Mouse (Mus musculus): ENCODE measurements around the gene Ar. TPM values are rescaled to one million over a fixed set of nuclear protein-coding genes. Genes with fewer than 3 reads are reported as not detected.

Gene Ar
- polyA plus RNA-seq, 2 experiments = 0.34 to 1.1 TPM

- Histone ChIP-seq H3K9ac (ENCODE audit: low read depth, low read length, severe bottlenecking) (no peak overlapping the region), H3K36me3 (ENCODE audit: control insufficient read depth, insufficient read depth, low read length) (no peaks in the 10 kb centered on the region), H3K9me3 (ENCODE audit: control insufficient read depth, low read length) (no peaks in the 10 kb centered on the region), H3K4me1 (ENCODE audit: control insufficient read depth, insufficient read depth, low read length) (no peaks in the 10 kb centered on the region), H3K4me2 (replicated peaks; ENCODE audit: low read depth, low read length, severe bottlenecking) (no peak overlapping the region), H3K4me3 (replicated peaks; ENCODE audit: low read length) (no peak overlapping the region), H3K27ac (replicated peaks; ENCODE audit: low read depth, low read length) (no peak overlapping the region), H3K27me3 (ENCODE audit: control insufficient read depth, insufficient read depth, low read length) (no peaks in the 10 kb centered on the region)
- 92% methylated on average over 2 of the region's 2 CpGs for WGBS
- ATAC-seq (ENCODE audit: low FRiP score, low read depth) = no peak
- TF ChIP-seq POLR2A (IDR thresholded peaks at IDR 0.05; ENCODE audit: borderline replicate concordance, extremely low read depth, insufficient read depth, insufficient read length) = no peak
- DNase-seq (ENCODE audit: low spot score) = no peak
Measured at GRCm38 (mm10) chrX:98265755-98266154, 117.2 kb downstream of the Ar start.

GRCm38 (mm10) chrX:98271361-98271760, 122.8 kb downstream of the Ar start:
- H3K27me3 ChIP-seq (ENCODE audit: control insufficient read depth, insufficient read depth, low read length) = no peaks in the 10 kb centered on the region
- no peak overlapping the region for H3K27ac ChIP-seq (replicated peaks; ENCODE audit: low read depth, low read length)
- no peaks in the 10 kb centered on the region for H3K36me3 ChIP-seq (ENCODE audit: control insufficient read depth, insufficient read depth, low read length)
- no peak overlapping the region for H3K4me2 ChIP-seq (replicated peaks; ENCODE audit: low read depth, low read length, severe bottlenecking)
- H3K4me1 ChIP-seq (ENCODE audit: control insufficient read depth, insufficient read depth, low read length) = no peaks in the 10 kb centered on the region
- H3K9me3 ChIP-seq (ENCODE audit: control insufficient read depth, low read length) = no peaks in the 10 kb centered on the region
- H3K4me3 ChIP-seq (replicated peaks; ENCODE audit: low read length) = no peak overlapping the region
- H3K9ac ChIP-seq (ENCODE audit: low read depth, low read length, severe bottlenecking) = no peak overlapping the region
- ATAC-seq (ENCODE audit: low FRiP score, low read depth) (no peak), DNase-seq (ENCODE audit: low spot score) (no peak)
- TF ChIP-seq POLR2A (IDR thresholded peaks at IDR 0.05; ENCODE audit: borderline replicate concordance, extremely low read depth, insufficient read depth, insufficient read length) = no peak

- Histone ChIP-seq H3K36me3 (ENCODE audit: control insufficient read depth, insufficient read depth, low read length) (no peaks in the 10 kb centered on the region), H3K4me1 (ENCODE audit: control insufficient read depth, insufficient read depth, low read length) (no peaks in the 10 kb centered on the region), H3K27me3 (ENCODE audit: control insufficient read depth, insufficient read depth, low read length) (no peaks in the 10 kb centered on the region), H3K4me2 (replicated peaks; ENCODE audit: low read depth, low read length, severe bottlenecking) (no peak overlapping the region), H3K9ac (ENCODE audit: low read depth, low read length, severe bottlenecking) (no peak overlapping the region), H3K4me3 (replicated peaks; ENCODE audit: low read length) (no peak overlapping the region), H3K27ac (replicated peaks; ENCODE audit: low read depth, low read length) (no peak overlapping the region), H3K9me3 (ENCODE audit: control insufficient read depth, low read length) (no peaks in the 10 kb centered on the region)
- TF ChIP-seq POLR2A (IDR thresholded peaks at IDR 0.05; ENCODE audit: borderline replicate concordance, extremely low read depth, insufficient read depth, insufficient read length) = no peak
- ATAC-seq (ENCODE audit: low FRiP score, low read depth) = no peak
- DNase-seq (ENCODE audit: low spot score) = no peak
- WGBS = 30% methylated on average over 1 of the region's 1 CpGs
Measured at GRCm38 (mm10) chrX:98291763-98292162, 143.2 kb downstream of the Ar start.

GRCm38 (mm10) chrX:98300685-98301084, 152.1 kb downstream of the Ar start:
- ATAC-seq (ENCODE audit: low FRiP score, low read depth) (no peak), DNase-seq (ENCODE audit: low spot score) (no peak)
- Histone ChIP-seq H3K4me2 (replicated peaks; ENCODE audit: low read depth, low read length, severe bottlenecking) (no peak overlapping the region), H3K9ac (ENCODE audit: low read depth, low read length, severe bottlenecking) (no peak overlapping the region), H3K36me3 (ENCODE audit: control insufficient read depth, insufficient read depth, low read length) (no peaks in the 10 kb centered on the region), H3K4me3 (replicated peaks; ENCODE audit: low read length) (no peak overlapping the region), H3K4me1 (ENCODE audit: control insufficient read depth, insufficient read depth, low read length) (no peaks in the 10 kb centered on the region), H3K9me3 (ENCODE audit: control insufficient read depth, low read length) (no peaks in the 10 kb centered on the region), H3K27ac (replicated peaks; ENCODE audit: low read depth, low read length) (no peak overlapping the region), H3K27me3 (ENCODE audit: control insufficient read depth, insufficient read depth, low read length) (no peaks in the 10 kb centered on the region)
- no peak for TF ChIP-seq POLR2A (IDR thresholded peaks at IDR 0.05; ENCODE audit: borderline replicate concordance, extremely low read depth, insufficient read depth, insufficient read length)
- WGBS = 66% methylated on average over 4 of the region's 4 CpGs

- H3K4me3 ChIP-seq (replicated peaks; ENCODE audit: low read length) = no peak overlapping the region
- no peak overlapping the region for H3K27ac ChIP-seq (replicated peaks; ENCODE audit: low read depth, low read length)
- no peak for ATAC-seq (ENCODE audit: low FRiP score, low read depth)
- H3K4me2 ChIP-seq (replicated peaks; ENCODE audit: low read depth, low read length, severe bottlenecking) = no peak overlapping the region
- no peaks in the 10 kb centered on the region for H3K9me3 ChIP-seq (ENCODE audit: control insufficient read depth, low read length)
- H3K27me3 ChIP-seq (ENCODE audit: control insufficient read depth, insufficient read depth, low read length) = no peaks in the 10 kb centered on the region
- no peaks in the 10 kb centered on the region for H3K36me3 ChIP-seq (ENCODE audit: control insufficient read depth, insufficient read depth, low read length)
- H3K4me1 ChIP-seq (ENCODE audit: control insufficient read depth, insufficient read depth, low read length) = no peaks in the 10 kb centered on the region
- DNase-seq (ENCODE audit: low spot score) = no peak
- 64% methylated on average over 2 of the region's 2 CpGs for WGBS
- TF ChIP-seq POLR2A (IDR thresholded peaks at IDR 0.05; ENCODE audit: borderline replicate concordance, extremely low read depth, insufficient read depth, insufficient read length) = no peak
- no peak overlapping the region for H3K9ac ChIP-seq (ENCODE audit: low read depth, low read length, severe bottlenecking)
Measured at GRCm38 (mm10) chrX:98301924-98302323, 153.4 kb downstream of the Ar start.

- H3K4me1 ChIP-seq (ENCODE audit: control insufficient read depth, insufficient read depth, low read length) = no peaks in the 10 kb centered on the region
- no peaks in the 10 kb centered on the region for H3K36me3 ChIP-seq (ENCODE audit: control insufficient read depth, insufficient read depth, low read length)
- H3K9me3 ChIP-seq (ENCODE audit: control insufficient read depth, low read length) = no peaks in the 10 kb centered on the region
- H3K4me2 ChIP-seq (replicated peaks; ENCODE audit: low read depth, low read length, severe bottlenecking) = no peak overlapping the region
- no peak overlapping the region for H3K4me3 ChIP-seq (replicated peaks; ENCODE audit: low read length)
- no peak overlapping the region for H3K27ac ChIP-seq (replicated peaks; ENCODE audit: low read depth, low read length)
- ATAC-seq (ENCODE audit: low FRiP score, low read depth) (no peak), DNase-seq (ENCODE audit: low spot score) (no peak)
- H3K27me3 ChIP-seq (ENCODE audit: control insufficient read depth, insufficient read depth, low read length) = no peaks in the 10 kb centered on the region
- no peak for TF ChIP-seq POLR2A (IDR thresholded peaks at IDR 0.05; ENCODE audit: borderline replicate concordance, extremely low read depth, insufficient read depth, insufficient read length)
- 90% methylated on average over 3 of the region's 3 CpGs for WGBS
- no peak overlapping the region for H3K9ac ChIP-seq (ENCODE audit: low read depth, low read length, severe bottlenecking)
Measured at GRCm38 (mm10) chrX:98315961-98316360, 167.4 kb downstream of the Ar start.

Measured in limb, embryonic 14.5 days (tissue).